Mouse (Mus musculus) spleen, postnatal 36 days (tissue): ENCODE results near the gene Prrg2.
"Not testable (repeated sequence)": the region's sequence is repeated elsewhere in the genome, so short reads cannot be mapped to it uniquely, and the experiment has no call there.

Source experiments
- DNase-seq, 2 experiments: peaks; one replicate each; pipeline ENCODE4 v3.0.0; 2022; ENCODE audit warnings: low spot score in 2 of 2, mixed read lengths in 1 of 2

Gene Prrg2

DNA sequence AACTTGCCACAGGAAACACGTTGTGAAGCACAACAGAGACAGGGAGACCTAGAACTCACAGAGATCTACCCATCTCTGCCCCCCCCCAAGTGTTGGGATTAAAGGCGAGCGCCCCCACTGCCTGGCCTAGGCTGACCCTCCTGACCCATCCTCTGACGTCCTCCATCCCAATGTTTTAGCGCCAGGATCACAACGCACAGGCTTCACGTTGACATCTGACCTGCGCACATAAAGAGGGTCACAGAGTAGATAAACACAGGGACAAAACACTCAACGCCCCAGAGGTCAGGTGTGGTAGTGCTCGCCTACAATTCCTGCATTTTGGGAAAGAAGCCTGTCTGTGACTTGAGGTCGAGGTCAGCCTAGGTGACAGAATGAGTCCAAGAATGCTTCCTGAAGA lies 25.8 kb downstream of the Prrg2 start:
- no peak for DNase-seq

DNA sequence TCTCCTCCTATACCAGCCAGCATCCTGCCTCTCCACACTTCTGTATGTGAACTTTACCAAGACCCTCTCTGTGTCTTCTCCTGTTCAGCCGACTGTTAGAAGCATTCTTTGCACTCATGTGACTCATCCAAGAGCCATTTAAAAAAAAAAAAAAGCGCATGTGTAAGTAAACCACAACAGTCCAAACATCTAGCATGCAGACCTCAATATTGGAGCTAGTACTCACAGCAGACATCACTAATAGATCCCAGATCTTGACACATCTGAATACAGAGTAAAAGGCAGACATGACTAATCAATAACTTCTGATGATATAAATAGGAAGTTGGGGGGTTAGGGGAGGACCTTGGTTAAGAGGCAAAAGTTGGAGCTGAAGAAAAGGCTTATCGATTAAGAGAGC lies 26.8 kb downstream of the Prrg2 start:
- DNase-seq, result no peak

- no peak for DNase-seq
These were observed 28.6 kb downstream of the Prrg2 start for GRCm38 (mm10) chr7:45033722-45034359.

DNA sequence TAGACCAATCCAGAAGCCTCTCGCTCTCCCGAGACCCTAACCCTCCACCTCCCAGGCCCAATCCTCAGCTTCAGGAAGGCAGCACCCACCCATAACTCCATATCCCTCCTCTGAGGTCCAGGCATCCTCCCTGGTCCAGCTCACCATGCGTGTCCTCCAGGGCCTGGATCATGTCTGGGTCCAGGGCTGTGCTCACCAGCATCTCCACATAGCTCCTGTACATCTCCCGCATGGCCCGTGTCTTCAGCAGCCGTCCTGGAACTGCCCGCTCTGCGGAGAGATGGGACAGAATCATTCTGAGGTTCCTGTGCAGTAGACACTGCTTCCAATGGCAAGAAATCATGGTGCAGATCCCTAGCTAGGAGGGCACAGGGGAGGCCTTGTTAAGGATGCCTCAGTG lies 31.6 kb downstream of the Prrg2 start:
- DNase-seq, result no peak

- DNase-seq, result no peak
These were observed 32.5 kb downstream of the Prrg2 start for GRCm38 (mm10) chr7:45029995-45030394.

DNA sequence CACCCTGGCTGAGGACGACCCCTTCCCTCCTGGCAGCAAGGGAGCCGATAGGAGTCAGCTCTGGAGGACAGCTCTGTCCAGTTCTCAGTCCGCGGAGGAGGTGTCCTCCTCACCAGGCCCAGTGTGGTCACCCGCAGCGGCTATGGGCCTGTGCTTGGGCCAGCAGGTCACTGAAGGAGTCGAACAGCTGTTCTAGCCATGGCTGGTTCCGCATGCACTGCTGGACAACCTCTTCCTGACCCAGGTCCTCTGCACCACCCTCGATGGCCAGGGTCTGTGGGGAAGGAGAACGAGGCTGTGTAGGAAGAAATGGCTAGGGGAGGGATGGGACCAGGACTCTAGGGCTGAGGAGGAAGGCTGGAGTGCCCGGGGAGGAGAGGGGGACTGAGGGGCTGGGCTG lies 34.1 kb downstream of the Prrg2 start:
- DNase-seq, result no peak

DNA sequence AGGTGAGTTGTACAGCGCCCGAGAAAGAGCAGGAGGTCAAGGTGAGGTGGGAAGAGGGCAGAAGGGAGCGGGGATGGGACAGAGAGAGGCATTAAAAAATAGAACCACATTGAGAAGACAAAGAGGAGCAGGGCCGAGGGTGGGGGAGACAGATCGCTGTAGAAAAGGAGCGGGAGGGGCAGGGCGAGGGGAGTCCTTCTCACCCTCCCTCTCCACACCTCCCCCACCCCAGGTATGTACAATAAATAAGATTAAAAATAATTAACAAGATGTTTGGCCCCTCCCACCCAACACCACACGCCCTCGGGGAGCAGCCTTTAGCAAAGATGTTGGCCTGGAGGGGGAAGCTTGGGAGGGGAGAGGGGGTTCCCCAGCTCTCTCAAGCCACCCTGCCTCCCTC lies 34.7 kb downstream of the Prrg2 start:
- no peak for DNase-seq

- no peak for DNase-seq
These were observed 36.2 kb downstream of the Prrg2 start for GRCm38 (mm10) chr7:45026256-45026655.

DNA sequence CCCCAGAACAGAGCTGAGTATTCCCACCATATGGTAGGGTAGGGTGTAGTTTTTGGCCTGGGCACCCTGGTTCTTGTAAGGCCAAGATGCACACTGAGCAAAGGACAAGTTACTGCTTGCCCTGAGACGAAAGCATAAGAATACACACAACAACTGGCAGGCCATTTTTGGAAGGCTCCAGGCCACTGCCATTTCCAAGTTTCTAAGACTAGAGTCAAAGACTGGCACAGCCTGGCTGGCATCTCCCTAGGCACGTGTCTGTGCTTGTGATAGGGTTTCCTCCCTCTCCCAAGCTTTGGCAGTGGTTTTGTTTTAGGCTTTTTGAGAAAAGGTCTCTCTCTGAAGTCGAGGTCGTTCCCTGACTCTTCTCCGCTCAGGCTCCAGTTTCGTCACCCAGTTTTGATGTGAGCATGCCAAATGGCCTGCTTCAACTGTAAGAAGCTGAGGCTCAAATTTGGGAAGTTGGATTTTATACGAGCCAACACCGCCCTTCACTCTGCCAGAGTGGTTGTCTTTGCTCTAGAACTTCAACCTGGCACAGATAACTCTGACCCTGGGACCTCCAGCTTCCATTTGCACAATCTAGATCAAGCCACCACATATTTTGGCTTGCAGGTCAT lies 36.8 kb downstream of the Prrg2 start:
- no peak for DNase-seq

DNA sequence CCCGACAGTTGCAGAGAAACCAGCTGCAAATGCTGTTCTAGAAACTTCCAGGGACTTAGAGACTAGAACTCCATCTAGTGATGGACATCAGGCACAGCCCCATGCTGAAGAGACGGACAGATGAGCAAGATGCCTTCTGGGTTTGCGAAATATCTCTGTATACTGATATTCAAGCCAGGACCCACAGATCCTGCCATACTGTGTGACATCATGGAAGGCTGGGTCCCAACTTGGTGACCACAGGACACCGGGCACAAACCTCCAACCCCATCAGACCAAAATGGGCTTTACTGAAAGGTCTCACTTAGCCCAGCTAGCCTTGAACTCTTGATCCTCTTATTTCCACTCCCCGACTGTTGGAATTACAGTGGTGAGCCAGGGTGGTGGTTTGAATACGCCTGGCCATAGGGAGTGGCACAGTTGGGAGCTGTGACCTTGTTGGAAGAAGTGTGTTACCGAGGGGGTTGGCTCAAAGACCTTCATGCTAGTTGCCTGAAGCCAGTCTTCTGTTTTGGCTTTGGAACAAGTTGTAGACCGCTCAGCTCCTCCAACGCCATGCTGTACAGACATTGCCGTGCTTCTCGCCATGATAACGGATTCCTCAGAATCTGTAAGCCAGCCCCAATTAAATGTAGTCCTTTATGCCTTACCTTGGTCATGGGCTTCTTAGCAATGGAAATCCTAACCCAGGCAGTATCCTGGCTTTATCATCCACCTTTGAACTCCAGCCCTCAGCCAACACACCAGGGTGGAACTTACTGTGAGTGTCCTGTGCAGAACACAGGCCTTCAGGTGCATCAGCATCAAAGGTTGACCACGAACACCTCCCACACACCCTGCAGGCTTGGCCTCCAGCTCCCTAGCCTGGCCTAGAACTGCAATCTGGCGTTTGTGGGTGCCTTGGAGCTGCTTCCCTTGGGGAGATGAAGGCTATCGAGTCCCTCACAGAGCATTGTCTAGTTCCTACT lies 37.9 kb downstream of the Prrg2 start:
- no peak for DNase-seq

GRCm38 (mm10) chr7:45023711-45024110 lies 38.8 kb downstream of the Prrg2 start:
- DNase-seq, result not testable (repeated sequence)

GRCm38 (mm10) chr7:45020225-45020624 lies 42.3 kb downstream of the Prrg2 start:
- DNase-seq, result no peak

GRCm38 (mm10) chr7:45019031-45019571 lies 43.4 kb downstream of the Prrg2 start:
- no peak for DNase-seq

GRCm38 (mm10) chr7:45017242-45018061 lies 45.0 kb downstream of the Prrg2 start, which contains the start of gene Rras:
Rras (plus strand) TSS chr7:45017961.
- peak; percentile 98 to 99 for DNase-seq

GRCm38 (mm10) chr7:45016761-45017160 lies 45.7 kb downstream of the Prrg2 start:
- DNase-seq, result no peak

DNA sequence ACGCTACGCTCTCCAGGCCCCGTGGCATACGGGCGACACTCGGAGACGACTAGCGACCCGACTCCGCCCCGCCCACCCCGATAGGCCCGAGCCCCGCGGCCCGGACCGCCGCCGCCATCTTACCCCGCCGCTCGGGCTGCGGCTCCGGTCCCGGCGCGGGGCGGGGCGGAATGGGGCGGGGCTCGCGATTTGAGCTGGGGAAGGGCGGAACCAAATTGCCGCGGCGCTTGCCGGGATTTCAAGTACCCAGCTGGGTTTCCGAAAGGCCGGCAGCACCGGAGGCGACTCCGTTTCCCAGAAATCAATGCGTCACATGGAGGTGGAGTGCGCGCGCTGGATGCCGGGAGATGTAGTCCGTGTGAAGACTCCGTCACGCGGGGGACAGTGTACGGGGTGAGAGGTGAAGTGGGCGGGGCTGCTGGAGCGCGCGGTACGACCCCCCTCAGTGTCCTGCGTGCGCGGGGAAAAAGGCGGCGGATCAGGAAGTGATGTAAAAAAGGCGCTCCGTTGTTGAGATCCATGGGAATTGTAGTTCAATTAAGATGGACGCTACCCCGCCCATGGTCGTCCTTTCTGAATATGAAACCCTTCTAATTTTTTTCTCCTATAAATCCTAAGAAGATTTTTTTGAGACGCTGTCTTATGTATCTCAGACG lies 46.4 kb downstream of the Prrg2 start, which contains the start of gene Scaf1:
Gene Scaf1, minus strand, starts transcription at position 407 of the 656 bp plus-strand sequence.
- peak; percentile 99 to 100 for DNase-seq

GRCm38 (mm10) chr7:45015344-45015956 lies 47.0 kb downstream of the Prrg2 start:
- DNase-seq, result no peak

- DNase-seq, result no peak
These were observed 48.4 kb downstream of the Prrg2 start for GRCm38 (mm10) chr7:45014096-45014451.

DNA sequence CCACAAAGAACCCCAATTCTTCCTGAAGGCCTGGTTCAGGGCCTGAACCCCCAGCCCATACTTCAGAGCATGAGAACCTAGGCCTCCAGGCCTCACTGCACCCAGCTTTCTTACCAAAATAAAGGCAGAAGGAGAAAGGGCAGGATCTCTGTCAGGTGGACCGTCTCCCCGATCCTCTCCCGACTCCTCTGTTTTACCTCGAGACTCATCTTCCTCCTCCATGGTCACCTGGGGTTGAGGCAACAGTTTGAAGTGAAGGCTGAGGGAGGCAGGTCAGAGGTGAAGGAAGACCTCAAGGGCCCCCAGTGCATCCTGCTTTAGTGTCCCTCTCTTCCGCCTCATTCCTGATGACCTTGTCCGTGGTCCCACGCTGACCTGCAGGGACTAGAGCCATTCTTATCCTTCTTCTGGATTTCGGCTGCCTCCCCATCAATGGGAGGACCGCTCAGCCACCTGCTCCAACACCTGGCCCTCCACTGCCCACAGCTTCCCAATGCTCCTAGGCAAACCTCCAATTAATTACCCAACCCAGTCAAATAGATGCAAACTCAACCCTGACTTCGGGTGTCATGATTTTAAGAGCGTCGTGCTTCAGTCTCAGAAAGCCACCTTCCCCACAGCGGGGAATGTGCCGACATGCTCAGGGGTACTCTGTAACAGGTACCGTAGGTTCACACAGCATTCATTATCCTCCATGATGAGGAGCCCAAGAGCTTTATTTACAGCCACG lies 48.9 kb downstream of the Prrg2 start:
- DNase-seq, result no peak

GRCm38 (mm10) chr7:45012824-45013223 lies 49.7 kb downstream of the Prrg2 start:
- DNase-seq, result no peak
